Comparison of ENCODE assay signal across 13 mouse cellular contexts in genomic region chr6:55398869-55399628, GRCm38 (mm10). TPM values are rescaled to one million over a fixed set of nuclear protein-coding genes. Genes with fewer than 3 reads are reported as not detected.
DNase-seq lines count a peak whose midpoint lies in the region; ATAC-seq and TF ChIP-seq lines count a peak whose summit lies in the region.
"Had no signal": no experiment of that assay in that cellular context is flagged by ENCODE, and none has a peak within 500 bp of the region (broad histone marks: within the 10 kb centered on the region; RNA-seq: fewer than 3 reads in every experiment).

No protein-coding gene starts in this region.

- peak; percentile 39; the same call in 1 of the 2 replicates for ATAC-seq in forebrain, embryonic 13.5 days
- no peak for ATAC-seq in forebrain, embryonic 11.5 days (replicated peaks; ENCODE audit: low FRiP score)
- peak; percentile 53 for ATAC-seq in forebrain, embryonic 14.5 days
- ATAC-seq in megakaryocyte-erythroid progenitor cell, adult 5-6 weeks (replicated peaks; ENCODE audit: low FRiP score, low TSS enrichment, poor library complexity, severe bottlenecking): no peak

- TF ChIP-seq CTCF in kidney, adult 2 months (conservative IDR thresholded peaks at IDR 0.05; ENCODE audit: insufficient read depth, insufficient read length, low read depth, low read length): no peak

- DNase-seq in forebrain, embryonic 11.5 days (ENCODE audit: low spot score): no peak
- DNase-seq in layer of hippocampus, adult 9-11 months: peak; percentile 39
- no peak for DNase-seq in layer of hippocampus, adult 9-10 months (ENCODE audit: low spot score)
- peak; percentile 92 for DNase-seq in brain, adult 2 months (ENCODE audit: low read depth, low spot score)
- DNase-seq in forebrain, embryonic 14.5 days (ENCODE audit: low spot score): peak; percentile 69
- no peak for DNase-seq in kidney, adult 2 months

- H3K27me3 ChIP-seq in forebrain, embryonic 13.5 days: no peaks in the 10 kb centered on the region
- H3K27me3 ChIP-seq in forebrain, embryonic 11.5 days (ENCODE audit: control insufficient read depth, insufficient read depth, low read length): no peaks in the 10 kb centered on the region
- no peaks in the 10 kb centered on the region for H3K27me3 ChIP-seq in forebrain, embryonic 14.5 days (replicated peaks; ENCODE audit: control insufficient read depth, insufficient read depth, low read length)
- no peaks in the 10 kb centered on the region for H3K27me3 ChIP-seq in kidney, adult 2 months (replicated peaks; ENCODE audit: control insufficient read depth, insufficient read depth, low read length)

- H3K9me3 ChIP-seq in forebrain, embryonic 13.5 days (replicated peaks): no peaks in the 10 kb centered on the region
- H3K9me3 ChIP-seq in forebrain, embryonic 11.5 days (ENCODE audit: control insufficient read depth, low read length): no peaks in the 10 kb centered on the region
- no peaks in the 10 kb centered on the region for H3K9me3 ChIP-seq in forebrain, embryonic 14.5 days (replicated peaks; ENCODE audit: control insufficient read depth, low read length)
- H3K9me3 ChIP-seq: heart, embryonic 13.5 days had no signal

- peaks cover 69% of the 10 kb centered on the region for H3K4me1 ChIP-seq in forebrain, embryonic 13.5 days
- no peaks in the 10 kb centered on the region for H3K4me1 ChIP-seq in forebrain, embryonic 11.5 days (replicated peaks; ENCODE audit: control insufficient read depth, insufficient read depth, low read length)
- peaks cover 54% of the 10 kb centered on the region for H3K4me1 ChIP-seq in forebrain, embryonic 14.5 days (ENCODE audit: control insufficient read depth, insufficient read depth, low read length)
- no peaks in the 10 kb centered on the region for H3K4me1 ChIP-seq in kidney, adult 2 months (ENCODE audit: control insufficient read depth, insufficient read depth, low read length)

- H3K4me2 ChIP-seq in forebrain, embryonic 13.5 days: no peak overlapping the region
- H3K4me2 ChIP-seq in forebrain, embryonic 11.5 days (ENCODE audit: low read depth, low read length, severe bottlenecking): no peak overlapping the region
- no peak overlapping the region for H3K4me2 ChIP-seq in forebrain, embryonic 14.5 days (ENCODE audit: low read length)
- H3K4me2 ChIP-seq: heart, embryonic 13.5 days had no signal

- TF ChIP-seq POLR2A in kidney, adult 2 months (IDR thresholded peaks at IDR 0.05; ENCODE audit: low read depth, low read length): no peak

- no peak overlapping the region for H3K4me3 ChIP-seq in forebrain, embryonic 13.5 days
- H3K4me3 ChIP-seq in forebrain, embryonic 11.5 days (ENCODE audit: low read depth, low read length): no peak overlapping the region
- no peak overlapping the region for H3K4me3 ChIP-seq in forebrain, embryonic 14.5 days (ENCODE audit: low read depth, low read length)
- H3K4me3 ChIP-seq in kidney, adult 2 months (ENCODE audit: insufficient read depth, low read depth, low read length): no peak overlapping the region
- H3K4me3 ChIP-seq: heart, embryonic 13.5 days had no signal

- H3K36me3 ChIP-seq in forebrain, embryonic 13.5 days (ENCODE audit: poor library complexity, severe bottlenecking): no peaks in the 10 kb centered on the region
- no peaks in the 10 kb centered on the region for H3K36me3 ChIP-seq in forebrain, embryonic 11.5 days (ENCODE audit: control insufficient read depth, insufficient read depth, low read length)
- H3K36me3 ChIP-seq in forebrain, embryonic 14.5 days (ENCODE audit: control insufficient read depth, insufficient read depth, low read length): no peaks in the 10 kb centered on the region
- H3K36me3 ChIP-seq in kidney, adult 2 months (ENCODE audit: control insufficient read depth, insufficient read depth, low read length): no peaks in the 10 kb centered on the region
- H3K36me3 ChIP-seq: heart, embryonic 13.5 days had no signal

- H3K27ac ChIP-seq in forebrain, embryonic 13.5 days: peak overlapping the region; percentile 46
- H3K27ac ChIP-seq in forebrain, embryonic 11.5 days (ENCODE audit: low read depth, low read length): no peak overlapping the region
- H3K27ac ChIP-seq in forebrain, embryonic 14.5 days (ENCODE audit: low read depth, low read length): peak overlapping the region; percentile 48; the same call in 1 of the 2 replicates
- H3K27ac ChIP-seq in kidney, adult 2 months (ENCODE audit: insufficient read depth, low read depth, low read length): no peak overlapping the region
- H3K27ac ChIP-seq: heart, embryonic 13.5 days had no signal

- H3K9ac ChIP-seq in forebrain, embryonic 13.5 days: no peak overlapping the region
- no peak overlapping the region for H3K9ac ChIP-seq in forebrain, embryonic 11.5 days (ENCODE audit: low read length)
- no peak overlapping the region for H3K9ac ChIP-seq in forebrain, embryonic 14.5 days (ENCODE audit: low read length)
- H3K9ac ChIP-seq: heart, embryonic 13.5 days had no signal

- WGBS in forebrain, embryonic 13.5 days: 59% methylated on average over 9 of the region's 9 CpGs
- 82% methylated on average over 9 of the region's 9 CpGs for WGBS in forebrain, embryonic 11.5 days
- 69% methylated on average over 9 of the region's 9 CpGs for WGBS in forebrain, embryonic 14.5 days
- WGBS in kidney, adult 2 months: 76% methylated on average over 9 of the region's 9 CpGs

RNA-seq across cellular contexts. Expression of gene Ghrhr, which starts 23.0 kb away (rescaled TPM):
- not detected in 2 replicates for polyA plus RNA-seq in forebrain, embryonic 13.5 days (2015; fragmentation: Nextera tagmentation; extraction: Ambion mirVana)
- not detected in 2 replicates for polyA plus RNA-seq in forebrain, embryonic 11.5 days (2014; fragmentation: Nextera tagmentation; extraction: Ambion mirVana)
- polyA plus RNA-seq in forebrain, embryonic 14.5 days (2014; fragmentation: Nextera tagmentation; extraction: Ambion mirVana): not detected in 2 replicates
- total RNA-seq in megakaryocyte-erythroid progenitor cell, adult 5-6 weeks (2014; fragmentation: Nextera tagmentation): not detected in 2 replicates
- total RNA-seq in megakaryocyte-erythroid progenitor cell, adult 5-6 weeks (2017): not detected in 2 replicates
- 0.36 and 0.61 TPM in 2 replicates for polyA plus RNA-seq in kidney, adult 2 months (2012; rRNA removed)
- total RNA-seq: adrenal gland, postnatal 36 days; layer of hippocampus, postnatal 10 days had no signal
- polyA plus RNA-seq: C2C12; heart, embryonic 13.5 days; midbrain, embryonic 14.5 days had no signal

RNA-seq across cellular contexts. Expression of gene Adcyap1r1, which starts 52.7 kb away (rescaled TPM):
- polyA plus RNA-seq in forebrain, embryonic 13.5 days (2015; fragmentation: Nextera tagmentation; extraction: Ambion mirVana): 18.6 and 21.6 TPM in 2 replicates
- polyA plus RNA-seq in forebrain, embryonic 11.5 days (2014; fragmentation: Nextera tagmentation; extraction: Ambion mirVana): 7.9 and 8.9 TPM in 2 replicates
- polyA plus RNA-seq in forebrain, embryonic 14.5 days (2014; fragmentation: Nextera tagmentation; extraction: Ambion mirVana): 25.8 and 30.7 TPM in 2 replicates
- total RNA-seq in megakaryocyte-erythroid progenitor cell, adult 5-6 weeks (2014; fragmentation: Nextera tagmentation): not detected in 2 replicates
- total RNA-seq in megakaryocyte-erythroid progenitor cell, adult 5-6 weeks (2017): not detected in 2 replicates
- 1.8 and 2.2 TPM in 2 replicates for polyA plus RNA-seq in kidney, adult 2 months (2012; rRNA removed)

Comparison
In these comparisons a context has a peak if more than half of its experiments do, and no peak if none do; other contexts are left out.
1. ATAC-seq: peak in forebrain, embryonic 13.5 days (single experiment) and forebrain, embryonic 14.5 days (single experiment); none in forebrain, embryonic 11.5 days (single experiment) and megakaryocyte-erythroid progenitor cell, adult 5-6 weeks (single experiment).
2. H3K27ac ChIP-seq: peak in forebrain, embryonic 13.5 days (single experiment) and forebrain, embryonic 14.5 days (single experiment); none in forebrain, embryonic 11.5 days (single experiment) and kidney, adult 2 months (single experiment).
3. DNase-seq: peak in layer of hippocampus, adult 9-11 months (single experiment), brain, adult 2 months (single experiment) and forebrain, embryonic 14.5 days (single experiment); none in forebrain, embryonic 11.5 days (single experiment), layer of hippocampus, adult 9-10 months (single experiment) and kidney, adult 2 months (single experiment).